In genomic region chr7:28766910-28767309, GRCm38 (mm10) we compare ENCODE assay signal across 10 mouse cellular contexts. TPM values are rescaled to one million over a fixed set of nuclear protein-coding genes. Genes with fewer than 3 reads are reported as not detected.
A peak's percentile ranks its signal among the peaks of the same experiment; 100 is the strongest.
DNase-seq lines count a peak whose midpoint lies in the region; ATAC-seq and TF ChIP-seq lines count a peak whose summit lies in the region.
"Had no signal": no experiment of that assay in that cellular context is flagged by ENCODE, and none has a peak within 500 bp of the region (broad histone marks: within the 10 kb centered on the region; RNA-seq: fewer than 3 reads in every experiment).

No protein-coding gene starts in this region.

- intact Hi-C loops in heart, postnatal 36 days (cut with DNase I) = loop anchor here (10.0 kb wide), 2 partner anchors 408 to 468 kb away; partner anchors contain the start of genes Ggn, Kcnk6, Spred3 and Yif1b
- intact Hi-C loops in left cerebral cortex, postnatal 36 days (cut with DNase I) = no loop called here

- peak overlapping the region; percentile 85 for H3K4me3 ChIP-seq in heart, embryonic 15.5 days
- H3K4me3 ChIP-seq in ES-E14 (ENCODE audit: insufficient read depth in 1 of 2, low read depth in 1 of 2, low read length in 2 of 2, poor library complexity in 1 of 2, severe bottlenecking in 1 of 2) = peak overlapping the region; percentile 59 to 73
- H3K4me3 ChIP-seq in forebrain, embryonic 13.5 days = peak overlapping the region; percentile 76
- peak overlapping the region; percentile 88 for H3K4me3 ChIP-seq in liver, embryonic 16.5 days (ENCODE audit: low read depth, low read length)

- H3K9me3 ChIP-seq in heart, embryonic 15.5 days (replicated peaks) = no peaks in the 10 kb centered on the region
- H3K9me3 ChIP-seq in ES-E14 (ENCODE audit: control insufficient read depth, insufficient read depth, low read depth, low read length) = no peaks in the 10 kb centered on the region
- no peaks in the 10 kb centered on the region for H3K9me3 ChIP-seq in forebrain, embryonic 13.5 days (replicated peaks)
- H3K9me3 ChIP-seq in liver, embryonic 16.5 days (replicated peaks; ENCODE audit: control insufficient read depth, low read length) = no peaks in the 10 kb centered on the region

- ATAC-seq in heart, embryonic 15.5 days (replicated peaks; ENCODE audit: insufficient number of reproducible peaks, insufficient read depth, low FRiP score, low read depth) = no peak
- ATAC-seq in forebrain, embryonic 13.5 days = no peak; the same call in 1 of the 2 replicates
- ATAC-seq in liver, embryonic 16.5 days (ENCODE audit: low read depth) = no peak

- in situ Hi-C loops in ES-E14 (cut with MboI; ENCODE audit: low sequenced_read_pairs in 2 of 2, unreplicated experiment in 2 of 2) = no loop called here

- H3K9ac ChIP-seq in heart, embryonic 15.5 days = peak overlapping the region; percentile 68
- peak overlapping the region; percentile 37; the same call in 1 of the 2 replicates for H3K9ac ChIP-seq in ES-E14 (ENCODE audit: insufficient read depth, low read depth, low read length, poor library complexity, severe bottlenecking)
- peak overlapping the region; percentile 66 for H3K9ac ChIP-seq in forebrain, embryonic 13.5 days
- peak overlapping the region; percentile 74 for H3K9ac ChIP-seq in liver, embryonic 16.5 days (ENCODE audit: low read depth, low read length)

- WGBS in heart, embryonic 15.5 days = 5% methylated on average over 14 of the region's 14 CpGs
- WGBS in forebrain, embryonic 13.5 days = 4% methylated on average over 14 of the region's 14 CpGs
- 8% methylated on average over 14 of the region's 14 CpGs for WGBS in liver, embryonic 16.5 days (ENCODE audit: insufficient replicate concordance)

- H3K36me3 ChIP-seq in heart, embryonic 15.5 days = no peaks in the 10 kb centered on the region; the same call in 1 of the 2 replicates
- no peaks in the 10 kb centered on the region; the same call in 1 of the 2 replicates for H3K36me3 ChIP-seq in ES-E14 (ENCODE audit: control insufficient read depth, insufficient read depth, low read length, poor library complexity, severe bottlenecking)
- H3K36me3 ChIP-seq in forebrain, embryonic 13.5 days (ENCODE audit: poor library complexity, severe bottlenecking) = peaks cover 11% of the 10 kb centered on the region
- H3K36me3 ChIP-seq in liver, embryonic 16.5 days (ENCODE audit: control insufficient read depth, insufficient read depth) = no peaks in the 10 kb centered on the region

- no peaks in the 10 kb centered on the region for H3K27me3 ChIP-seq in heart, embryonic 15.5 days
- no peaks in the 10 kb centered on the region for H3K27me3 ChIP-seq in forebrain, embryonic 13.5 days
- H3K27me3 ChIP-seq in liver, embryonic 16.5 days (ENCODE audit: control insufficient read depth, insufficient read depth, low read depth, low read length) = no peaks in the 10 kb centered on the region
- H3K27me3 ChIP-seq: Patski had no signal

- H3K4me1 ChIP-seq in heart, embryonic 15.5 days (replicated peaks) = peaks cover 25% of the 10 kb centered on the region
- H3K4me1 ChIP-seq in ES-E14 (ENCODE audit: control insufficient read depth in 2 of 2, insufficient read depth in 2 of 2, low read length in 2 of 2, poor library complexity in 1 of 2) = peaks cover 0 to 4% of the 10 kb centered on the region in 2 experiments; a peak in 1 of 4 replicates
- H3K4me1 ChIP-seq in forebrain, embryonic 13.5 days = peaks cover 28% of the 10 kb centered on the region
- H3K4me1 ChIP-seq in liver, embryonic 16.5 days (ENCODE audit: control insufficient read depth, low read depth, low read length) = peaks cover 34% of the 10 kb centered on the region

- DNase-seq in heart, postnatal 36 days = no peak
- DNase-seq in ES-E14 (ENCODE audit: low read depth, low spot score) = no peak
- no peak for DNase-seq in spleen, adult 18-20 months
- no peak for DNase-seq in left cerebral cortex, postnatal 36 days (ENCODE audit: low spot score in 2 of 2)
- DNase-seq in adrenal gland, adult 2 months = no peak

- H3K4me2 ChIP-seq in heart, embryonic 15.5 days = peak overlapping the region; percentile 62
- H3K4me2 ChIP-seq in forebrain, embryonic 13.5 days = peak overlapping the region; percentile 79
- peak overlapping the region; percentile 89 for H3K4me2 ChIP-seq in liver, embryonic 16.5 days (ENCODE audit: low read depth, low read length)

- no peak overlapping the region for H3K27ac ChIP-seq in heart, embryonic 15.5 days
- H3K27ac ChIP-seq in ES-E14 (ENCODE audit: insufficient read depth, low read depth, low read length, poor library complexity, severe bottlenecking) = no peak overlapping the region
- H3K27ac ChIP-seq in forebrain, embryonic 13.5 days = no peak overlapping the region
- H3K27ac ChIP-seq in liver, embryonic 16.5 days (ENCODE audit: low read length) = peak overlapping the region; percentile 49; the same call in 1 of the 2 replicates

TF ChIP-seq in ES-E14, 5 proteins besides CTCF, POLR2A, EP300 and RAD21:
- TF ChIP-seq MAFK (IDR thresholded peaks at IDR 0.05; ENCODE audit: insufficient read depth, low read depth, low read length) (no peak), CHD2 (IDR thresholded peaks at IDR 0.05; ENCODE audit: low read depth, low read length) (no peak), ZNF384 (IDR thresholded peaks at IDR 0.05; ENCODE audit: low read depth, low read length) (no peak), HCFC1 (IDR thresholded peaks at IDR 0.05; ENCODE audit: borderline replicate concordance, insufficient read depth, low read length) (no peak), ZC3H11A (IDR thresholded peaks at IDR 0.05; ENCODE audit: borderline replicate concordance, low read depth, low read length) (no peak)
TF ChIP-seq in ES-E14: peak in this region for 0.

RNA-seq across cellular contexts. Expression of gene Sirt2, which starts 0.4 kb away (rescaled TPM):
- polyA plus RNA-seq in heart, embryonic 15.5 days (2015; fragmentation: Nextera tagmentation; extraction: Ambion mirVana) = 50.3 and 58.4 TPM in 2 replicates
- total RNA-seq in heart, postnatal 36 days (2021) = 10 to 100 TPM; 85.1 to 87.0 TPM
- 11.7 and 14.8 TPM in 2 replicates for total RNA-seq in ES-E14 (2012; rRNA removed)
- polyA plus RNA-seq in forebrain, embryonic 13.5 days (2015; fragmentation: Nextera tagmentation; extraction: Ambion mirVana) = 86.3 and 86.9 TPM in 2 replicates
- polyA plus RNA-seq in liver, embryonic 16.5 days (2015; fragmentation: Nextera tagmentation; extraction: Ambion mirVana) = 24.1 and 28.0 TPM in 2 replicates
- total RNA-seq in left cerebral cortex, postnatal 36 days (2021) = 100 to 1,000 TPM; 142 to 169 TPM
- 10 to 100 TPM; 86.0 to 87.0 TPM for total RNA-seq in adrenal gland, adult 2 months (2021)
- 57.3 and 59.0 TPM in 2 replicates for polyA plus RNA-seq in adrenal gland, adult 2 months (2012; rRNA removed)

RNA-seq across cellular contexts. Expression of gene Nfkbib, which starts 0.4 kb away (rescaled TPM):
- polyA plus RNA-seq in heart, embryonic 15.5 days (2015; fragmentation: Nextera tagmentation; extraction: Ambion mirVana) = 26.6 and 35.8 TPM in 2 replicates
- total RNA-seq in heart, postnatal 36 days (2021) = 10 to 100 TPM; 25.4 to 27.0 TPM
- total RNA-seq in ES-E14 (2012; rRNA removed) = 17.7 and 20.1 TPM in 2 replicates
- 51.0 and 52.9 TPM in 2 replicates for polyA plus RNA-seq in forebrain, embryonic 13.5 days (2015; fragmentation: Nextera tagmentation; extraction: Ambion mirVana)
- polyA plus RNA-seq in liver, embryonic 16.5 days (2015; fragmentation: Nextera tagmentation; extraction: Ambion mirVana) = 29.3 TPM in 2 replicates
- total RNA-seq in left cerebral cortex, postnatal 36 days (2021) = 10 to 100 TPM; 34.7 to 38.9 TPM
- total RNA-seq in adrenal gland, adult 2 months (2021) = 10 to 100 TPM; 38.0 to 62.9 TPM
- 97.6 and 122 TPM in 2 replicates for polyA plus RNA-seq in adrenal gland, adult 2 months (2012; rRNA removed)

RNA-seq across cellular contexts. Expression of gene Ccer2, which starts 10.9 kb away (rescaled TPM):
- polyA plus RNA-seq in heart, embryonic 15.5 days (2015; fragmentation: Nextera tagmentation; extraction: Ambion mirVana) = not detected in 2 replicates
- total RNA-seq in heart, postnatal 36 days (2021) = not detected
- not detected in 2 replicates for total RNA-seq in ES-E14 (2012; rRNA removed)
- polyA plus RNA-seq in forebrain, embryonic 13.5 days (2015; fragmentation: Nextera tagmentation; extraction: Ambion mirVana) = not detected in 2 replicates
- polyA plus RNA-seq in liver, embryonic 16.5 days (2015; fragmentation: Nextera tagmentation; extraction: Ambion mirVana) = not detected in 2 replicates
- 1 to 10 TPM; 1.3 to 2.6 TPM for total RNA-seq in left cerebral cortex, postnatal 36 days (2021)
- total RNA-seq in adrenal gland, adult 2 months (2021) = not detected
- polyA plus RNA-seq in adrenal gland, adult 2 months (2012; rRNA removed) = not detected in 2 replicates
- polyA plus RNA-seq: inflammation-experienced regulatory T-cells, adult 6 months; Patski had no signal

RNA-seq across cellular contexts. Expression of gene Rinl, which starts 21.9 kb away (rescaled TPM):
- 2.8 and 7.3 TPM in 2 replicates for polyA plus RNA-seq in heart, embryonic 15.5 days (2015; fragmentation: Nextera tagmentation; extraction: Ambion mirVana)
- total RNA-seq in heart, postnatal 36 days (2021) = 1 to 10 TPM; 1.8 to 1.9 TPM
- 17.2 and 18.9 TPM in 2 replicates for total RNA-seq in ES-E14 (2012; rRNA removed)
- polyA plus RNA-seq in forebrain, embryonic 13.5 days (2015; fragmentation: Nextera tagmentation; extraction: Ambion mirVana) = 1.7 and 2.0 TPM in 2 replicates
- 8.1 and 8.7 TPM in 2 replicates for polyA plus RNA-seq in liver, embryonic 16.5 days (2015; fragmentation: Nextera tagmentation; extraction: Ambion mirVana)
- total RNA-seq in left cerebral cortex, postnatal 36 days (2021) = 1 to 10 TPM; 2.3 to 3.1 TPM
- 1 to 10 TPM; 2.9 to 3.7 TPM for total RNA-seq in adrenal gland, adult 2 months (2021)
- polyA plus RNA-seq in adrenal gland, adult 2 months (2012; rRNA removed) = 3.0 and 4.1 TPM in 2 replicates

RNA-seq across cellular contexts. Expression of gene Sars2, which starts 25.1 kb away (rescaled TPM):
- polyA plus RNA-seq in heart, embryonic 15.5 days (2015; fragmentation: Nextera tagmentation; extraction: Ambion mirVana) = 16.8 and 20.6 TPM in 2 replicates
- 10 to 100 TPM; 14.6 to 16.3 TPM for total RNA-seq in heart, postnatal 36 days (2021)
- total RNA-seq in ES-E14 (2012; rRNA removed) = 25.2 and 27.9 TPM in 2 replicates
- 23.0 and 23.7 TPM in 2 replicates for polyA plus RNA-seq in forebrain, embryonic 13.5 days (2015; fragmentation: Nextera tagmentation; extraction: Ambion mirVana)
- 10.5 and 11.2 TPM in 2 replicates for polyA plus RNA-seq in liver, embryonic 16.5 days (2015; fragmentation: Nextera tagmentation; extraction: Ambion mirVana)
- 10 to 100 TPM; 14.9 to 15.1 TPM for total RNA-seq in left cerebral cortex, postnatal 36 days (2021)
- total RNA-seq in adrenal gland, adult 2 months (2021) = 10 to 100 TPM; 16.5 to 21.2 TPM
- 42.6 and 43.0 TPM in 2 replicates for polyA plus RNA-seq in adrenal gland, adult 2 months (2012; rRNA removed)
